Mouse (Mus musculus) liver, embryonic 14 days (tissue): ENCODE measurements around the gene Vsx1. TPM values are rescaled to one million over a fixed set of nuclear protein-coding genes. Genes with fewer than 3 reads are reported as not detected.

ENCODE experiments used
- polyA plus RNA-seq: library from polyadenylated mRNA; depleted of rRNA; stranded (reverse); fragments of >200 nt; gene quantifications from 2 replicates; pipeline ENCODE4 v1.2.3, GENCODE M21; 2012; rRNA removed

Vsx1 gene
- not detected in 2 replicates for polyA plus RNA-seq

GRCm38 (mm10) chr2:150689223-150689800 lies at the start of gene Vsx1:
Gene Vsx1, minus strand, starts transcription at chr2:150689360.

GRCm38 (mm10) chr2:150667820-150668766 lies 21.1 kb downstream of the Vsx1 start, which contains the start of gene Acss1:
Gene Acss1, minus strand, starts transcription at chr2:150668500.

Other genes with a start within 250 kb of the Vsx1 start
- 0.14 and 0.19 TPM in 2 replicates for gene Zfp442, start 237.9 kb downstream of the Vsx1 start, polyA plus RNA-seq
- 0.02 TPM in 2 replicates for gene Zfp345, start 204.3 kb downstream of the Vsx1 start, polyA plus RNA-seq
- gene Cst7, start 118.9 kb downstream of the Vsx1 start, polyA plus RNA-seq, result 2.8 and 3.9 TPM in 2 replicates
- 17.6 and 20.7 TPM in 2 replicates for gene Apmap, start 80.8 kb downstream of the Vsx1 start, polyA plus RNA-seq
- 31.3 and 36.9 TPM in 2 replicates for gene Acss1, start 20.9 kb downstream of the Vsx1 start, polyA plus RNA-seq
- gene Entpd6, start 59.7 kb upstream of the Vsx1 start, polyA plus RNA-seq, result 6.6 and 7.6 TPM in 2 replicates
- gene Pygb, start 97.4 kb upstream of the Vsx1 start, polyA plus RNA-seq, result 11.9 and 14.0 TPM in 2 replicates
- gene Abhd12, start 215.4 kb upstream of the Vsx1 start, polyA plus RNA-seq, result 9.8 and 11.2 TPM in 2 replicates
- gene Gins1, start 216.0 kb upstream of the Vsx1 start, polyA plus RNA-seq, result 29.7 and 35.4 TPM in 2 replicates